ENCODE assay signal across 8 mouse cellular contexts in genomic region chr7:19629361-19629734, GRCm38 (mm10). TPM values are rescaled to one million over a fixed set of nuclear protein-coding genes. Genes with fewer than 3 reads are reported as not detected.
DNase-seq lines count a peak whose midpoint lies in the region; ATAC-seq and TF ChIP-seq lines count a peak whose summit lies in the region.

Gene Relb (minus strand): TSS chr7:19629438.

- no peaks in the 10 kb centered on the region for H3K9me3 ChIP-seq in hindbrain, postnatal 0 days (ENCODE audit: low read length)

- no peak for TF ChIP-seq CTCF in gastrocnemius, adult 2 months (IDR thresholded peaks at IDR 0.05)
- TF ChIP-seq CTCF in hindbrain, postnatal 0 days (IDR thresholded peaks at IDR 0.05; ENCODE audit: low read depth): no peak

- H3K27me3 ChIP-seq in hindbrain, postnatal 0 days (ENCODE audit: insufficient read depth, low read length): no peaks in the 10 kb centered on the region

- H3K4me1 ChIP-seq in hindbrain, postnatal 0 days (ENCODE audit: insufficient read depth, low read length): no peaks in the 10 kb centered on the region

- peak within 1 kb of the TSS; percentile 35; the same call in 1 of the 2 replicates for H3K9ac ChIP-seq in hindbrain, postnatal 0 days (replicated peaks; ENCODE audit: low read length)

- under 1% methylated on average over 36 of the region's 41 CpGs for whole genome bisulfite sequencing in hindbrain, postnatal 0 days

- intact Hi-C loops in gastrocnemius, adult 2 months (cut with DNase I): no loop called here

- peak; percentile 81 for ATAC-seq in hindbrain, postnatal 0 days

- H3K36me3 ChIP-seq in hindbrain, postnatal 0 days (ENCODE audit: insufficient read depth, low read length): peaks cover 24% of the 10 kb centered on the region

- DNase-seq in ZHBTc4 (ENCODE audit: low read depth, low spot score): peak; percentile 96
- peak; percentile 82 to 88 for DNase-seq in cerebellum, postnatal 4 days (ENCODE audit: low spot score in 2 of 2)
- DNase-seq in gastrocnemius, adult 2 months: peak; percentile 95
- peak; percentile 95 for DNase-seq in hindbrain, postnatal 0 days (ENCODE audit: low spot score)
- DNase-seq in left cerebral cortex, adult 18-20 months (ENCODE audit: low spot score in 2 of 2): peak; percentile 91 to 93
- peak; percentile 94 for DNase-seq in lung, postnatal 4 days
- peak; percentile 93 for DNase-seq in retina, postnatal 1 day
- peak; percentile 92 for DNase-seq in thymus, postnatal 4 days

- H3K27ac ChIP-seq in gastrocnemius, adult 2 months: peak within 1 kb of the TSS; percentile 97
- H3K27ac ChIP-seq in hindbrain, postnatal 0 days: peak within 1 kb of the TSS; percentile 43; the same call in 1 of the 2 replicates

- peak within 1 kb of the TSS; percentile 87 for H3K4me2 ChIP-seq in hindbrain, postnatal 0 days (ENCODE audit: low read depth, low read length)

- peak within 1 kb of the TSS; percentile 98 for H3K4me3 ChIP-seq in gastrocnemius, adult 2 months
- H3K4me3 ChIP-seq in hindbrain, postnatal 0 days (ENCODE audit: low read length): peak within 1 kb of the TSS; percentile 71

RNA-seq across cellular contexts. Expression of gene Relb, which starts in this region (rescaled TPM):
- total RNA-seq in gastrocnemius, adult 2 months (2021): 1 to 10 TPM; 5.1 to 7.9 TPM
- total RNA-seq in hindbrain, postnatal 0 days (2014; rRNA removed): 9.2 and 10.2 TPM in 2 replicates
- 6.5 and 6.9 TPM in 2 replicates for polyA plus RNA-seq in hindbrain, postnatal 0 days (2015; fragmentation: Nextera tagmentation; extraction: Ambion mirVana)
- total RNA-seq in left cerebral cortex, adult 18-20 months (2021): 1 to 10 TPM; 7.5 to 8.1 TPM

Comparison
In these comparisons a context has a peak if more than half of its experiments do, and no peak if none do; other contexts are left out.
1. Peak in every context shown above with its lines: DNase-seq, ATAC-seq, H3K4me3 ChIP-seq and H3K27ac ChIP-seq.